Mouse (Mus musculus) c-Kit-positive CD71-positive TER-119-negative erythroid progenitor cells, embryonic 14.5 days (primary cell): ENCODE measurements around the gene Gm9821.

ENCODE experiments used
- DNase-seq: peaks from one replicate; pipeline ENCODE4 v3.0.0-alpha.2; 2013; ENCODE audit warnings: low read depth

Gm9821 gene

GRCm38 (mm10) chr2:91971231-91972097 is 26.0 kb downstream of the Gm9821 start:
- DNase-seq = no peak

DNA sequence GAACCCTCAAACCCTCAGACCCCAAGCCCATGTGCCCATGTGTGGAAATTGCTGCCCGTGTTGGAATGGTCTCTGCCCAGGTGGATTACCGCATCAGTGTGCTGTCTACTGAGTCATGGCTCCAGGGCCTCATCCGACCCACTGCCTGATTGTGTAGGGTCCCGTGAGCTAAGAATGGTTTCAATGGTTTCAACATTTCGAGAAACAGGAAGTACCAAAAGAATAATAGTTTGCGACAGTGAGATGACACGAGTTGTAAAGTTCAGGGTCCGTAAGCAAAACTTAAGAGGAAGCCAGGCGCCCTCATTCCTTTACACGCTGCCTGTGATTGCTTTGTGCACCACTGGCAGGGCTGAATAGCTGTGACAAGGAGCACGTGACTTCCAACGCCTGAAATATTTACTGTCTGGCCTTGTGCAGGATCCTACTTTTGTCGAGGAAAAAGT is 26.6 kb downstream of the Gm9821 start:
- no peak for DNase-seq

GRCm38 (mm10) chr2:91973416-91974135 is 28.1 kb downstream of the Gm9821 start:
- no peak for DNase-seq

DNA sequence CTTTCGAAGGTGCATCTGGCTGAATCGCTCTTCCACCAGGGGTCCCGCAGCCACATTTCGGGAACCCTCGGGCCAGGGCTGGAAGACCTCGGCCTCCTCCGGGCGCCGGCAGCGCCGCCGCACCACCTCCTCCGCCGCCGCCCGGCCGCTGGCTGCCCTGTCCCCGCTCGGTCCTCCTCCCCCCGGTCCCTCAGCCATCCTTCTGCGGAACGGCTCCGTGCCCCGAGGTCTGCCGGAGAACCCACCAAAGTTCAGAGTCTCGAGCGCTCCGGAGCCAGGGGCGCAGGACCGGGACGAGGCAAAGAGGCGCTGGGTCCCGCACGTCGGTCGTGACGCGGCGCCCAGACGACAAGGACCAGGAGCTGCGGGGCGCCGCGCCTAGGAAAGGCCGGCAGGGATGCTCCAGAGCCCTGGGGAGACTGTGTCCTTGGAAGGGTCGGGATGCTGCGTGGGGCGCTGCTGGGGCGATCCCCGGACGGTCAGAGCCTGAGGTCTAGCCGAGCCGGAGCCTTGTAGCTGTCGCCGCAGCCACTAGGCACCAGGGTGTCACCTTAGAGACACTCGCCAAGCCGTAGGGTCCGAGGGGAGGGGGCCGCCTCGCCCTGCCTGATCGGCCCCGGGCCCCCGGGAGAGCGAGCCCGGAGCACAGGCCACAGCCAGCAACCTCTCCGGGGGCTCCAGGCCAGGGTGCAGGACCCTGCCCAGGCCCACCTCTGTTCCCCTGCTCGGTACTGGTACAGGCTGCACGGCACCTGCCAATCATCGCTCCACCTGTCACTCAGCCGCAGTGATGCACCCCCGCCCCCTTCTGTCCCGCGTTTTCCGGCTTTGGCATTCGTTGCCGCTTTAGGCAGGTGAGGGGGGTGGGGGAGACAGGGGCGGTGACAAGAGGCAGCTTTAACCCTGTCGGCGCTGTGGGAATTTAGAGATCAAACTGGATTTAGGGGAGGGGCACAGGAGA is 30.4 kb downstream of the Gm9821 start, which contains the start of gene Dgkz:
Gene Dgkz, minus strand, starts transcription at position 284 of the 961 bp plus-strand sequence.
- DNase-seq = no peak

- no peak for DNase-seq
Measured at GRCm38 (mm10) chr2:91977960-91978359, 32.5 kb downstream of the Gm9821 start.

GRCm38 (mm10) chr2:91978547-91978946 is 33.0 kb downstream of the Gm9821 start:
- DNase-seq = no peak

DNA sequence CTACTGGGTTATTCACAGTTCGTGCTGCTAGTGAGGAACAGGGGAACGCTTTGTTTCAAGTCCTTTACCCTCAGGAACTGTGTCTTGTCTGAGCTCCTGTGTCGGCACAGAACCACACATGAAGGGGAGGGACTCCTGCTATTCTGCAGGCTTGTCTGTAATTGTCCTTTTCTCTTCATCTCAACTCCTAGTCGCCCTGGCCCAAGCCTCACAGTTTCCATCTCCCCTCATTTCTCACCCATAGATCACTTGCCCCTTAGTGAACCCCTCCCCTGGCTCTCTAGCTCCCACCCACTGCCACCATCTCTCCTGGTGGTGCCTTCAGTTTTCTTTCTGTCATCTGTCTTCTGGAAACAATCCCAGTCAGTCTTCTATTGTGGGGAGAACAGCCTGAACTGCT is 34.7 kb downstream of the Gm9821 start:
- no peak for DNase-seq

DNA sequence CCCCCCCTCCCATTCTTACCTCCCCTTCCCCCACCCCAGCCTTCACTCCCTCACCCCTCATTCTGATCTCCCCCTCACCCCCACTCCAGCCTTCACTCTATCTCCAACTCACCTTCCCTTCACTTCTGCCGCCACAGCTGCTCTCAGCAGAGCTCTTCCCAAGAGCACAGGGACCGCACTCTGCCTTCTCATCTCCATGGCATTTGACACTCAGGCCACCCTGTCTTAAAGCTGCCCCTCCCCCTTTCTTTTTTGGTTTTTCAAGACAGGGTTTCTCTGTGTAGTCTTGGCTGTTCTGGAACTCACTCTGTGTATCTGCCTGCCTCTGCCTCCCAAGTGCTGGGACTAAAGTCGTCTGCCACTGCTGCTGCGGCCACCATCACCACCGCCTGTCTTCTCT is 35.3 kb downstream of the Gm9821 start:
- DNase-seq = no peak

- peak; percentile 48 for DNase-seq
Measured at GRCm38 (mm10) chr2:91984439-91984838, 38.9 kb downstream of the Gm9821 start.

- no peak for DNase-seq
Measured at GRCm38 (mm10) chr2:91984906-91985525, 39.5 kb downstream of the Gm9821 start.

GRCm38 (mm10) chr2:91986071-91986470 is 40.6 kb downstream of the Gm9821 start:
- DNase-seq = no peak

DNA sequence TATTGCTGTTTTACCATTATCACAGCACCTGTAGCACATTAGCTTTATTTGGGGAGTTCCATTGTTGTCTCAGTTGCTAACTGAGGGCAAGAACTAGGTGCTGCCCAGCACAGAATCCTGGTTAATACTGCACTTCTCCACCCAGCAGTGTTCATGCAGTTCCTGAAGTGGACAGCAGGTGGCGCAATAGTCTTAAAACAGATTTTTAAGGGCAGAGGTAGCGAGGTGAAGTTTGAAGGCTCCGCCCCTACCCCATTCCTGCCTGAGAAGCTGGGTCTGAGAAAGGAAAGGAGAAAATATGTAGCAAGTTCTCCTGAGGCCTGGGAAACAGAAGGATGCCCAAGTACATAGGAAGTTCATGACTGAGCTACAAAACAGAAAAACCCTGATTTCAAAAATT is 42.0 kb downstream of the Gm9821 start:
- DNase-seq = peak; percentile 73

DNA sequence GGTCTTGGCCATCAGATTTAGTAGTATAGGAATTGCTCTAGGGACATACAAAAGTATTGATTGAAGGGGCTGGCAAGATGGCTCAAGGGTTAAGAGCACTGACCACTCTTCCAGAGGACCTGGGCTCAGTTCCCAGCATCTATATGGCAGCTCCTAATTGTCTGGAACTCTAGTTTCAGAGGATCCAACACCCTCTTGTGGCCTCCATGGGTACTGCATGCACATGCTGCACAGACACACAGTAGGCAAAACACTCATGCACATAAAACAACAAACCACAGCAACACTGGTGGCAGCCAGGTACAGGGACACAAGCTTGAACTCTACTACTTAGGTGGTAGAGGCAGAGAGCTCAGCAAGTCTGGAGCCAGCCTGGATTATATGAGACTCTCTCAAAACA is 44.2 kb downstream of the Gm9821 start:
- no peak for DNase-seq

DNA sequence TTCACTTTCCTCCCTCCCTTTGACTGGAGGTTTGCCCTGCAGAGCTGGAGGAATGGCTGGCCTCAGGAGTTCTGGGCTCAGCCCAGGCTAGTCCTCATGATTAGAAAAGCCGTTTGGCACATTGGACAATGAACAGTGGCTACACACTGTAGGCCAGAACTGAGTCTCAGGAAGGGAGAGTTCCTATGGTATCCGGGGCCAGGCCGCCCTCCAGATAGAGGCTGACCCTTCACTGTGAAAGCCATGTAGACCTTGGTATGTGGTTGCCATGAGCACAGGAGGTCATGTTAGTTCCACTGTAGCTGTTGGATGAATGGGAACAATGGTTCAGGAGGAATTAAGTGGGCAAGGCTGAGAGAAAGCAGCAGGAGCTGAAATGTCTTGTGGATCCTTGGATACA is 47.9 kb downstream of the Gm9821 start:
- DNase-seq = no peak

DNA sequence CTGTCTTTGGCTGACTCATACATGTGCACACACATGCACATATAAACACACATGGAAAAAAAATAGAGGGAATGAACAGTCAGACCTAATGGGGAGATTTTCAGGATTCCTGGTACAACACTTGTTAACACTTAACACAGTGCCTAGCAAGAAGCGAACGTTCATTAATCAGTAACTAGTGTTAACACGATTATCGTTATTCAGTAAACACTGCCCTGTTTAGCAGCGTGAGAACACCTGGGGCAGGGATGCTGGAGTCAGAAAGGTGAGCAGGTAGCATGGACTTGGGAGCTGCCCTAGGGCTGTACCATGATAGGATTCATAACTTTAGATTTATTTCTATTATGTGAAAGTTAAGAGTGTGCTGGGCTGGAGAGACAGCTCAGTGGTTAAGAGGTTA is 50.5 kb downstream of the Gm9821 start:
- no peak for DNase-seq
